Mouse (Mus musculus): ENCODE measurements at regions not wholly inside any gene's neighbourhood (a gene's known extent, or its start where the extent isn't known, plus 50 kb on each side); places are given as distances from the start of the nearest gene placed in this dataset.
"Not testable (repeated sequence)": the region's sequence is repeated elsewhere in the genome, so short reads cannot be mapped to it uniquely, and the experiment has no call there.

DNA sequence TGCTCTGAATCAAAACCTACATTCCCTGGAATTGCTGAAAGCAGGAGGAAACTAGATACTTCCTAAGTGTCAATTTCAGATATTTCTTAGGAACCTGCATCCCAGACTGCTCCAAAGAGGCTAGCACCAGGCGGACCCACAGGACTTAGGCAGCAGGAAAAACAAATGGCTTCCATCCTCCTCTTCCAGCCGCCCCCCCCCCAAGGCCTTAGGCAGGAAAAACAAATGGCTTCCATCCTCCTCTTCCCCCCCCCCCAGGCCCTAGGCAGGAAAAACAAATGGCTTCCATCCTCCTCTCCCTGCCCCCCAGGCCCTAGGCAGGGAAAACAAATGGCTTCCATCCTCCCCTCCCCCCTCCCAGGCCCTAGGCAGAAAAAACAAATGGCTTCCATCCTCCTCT is 64.5 kb upstream of the Nap1l2 start:
- no peak for DNase-seq

DNA sequence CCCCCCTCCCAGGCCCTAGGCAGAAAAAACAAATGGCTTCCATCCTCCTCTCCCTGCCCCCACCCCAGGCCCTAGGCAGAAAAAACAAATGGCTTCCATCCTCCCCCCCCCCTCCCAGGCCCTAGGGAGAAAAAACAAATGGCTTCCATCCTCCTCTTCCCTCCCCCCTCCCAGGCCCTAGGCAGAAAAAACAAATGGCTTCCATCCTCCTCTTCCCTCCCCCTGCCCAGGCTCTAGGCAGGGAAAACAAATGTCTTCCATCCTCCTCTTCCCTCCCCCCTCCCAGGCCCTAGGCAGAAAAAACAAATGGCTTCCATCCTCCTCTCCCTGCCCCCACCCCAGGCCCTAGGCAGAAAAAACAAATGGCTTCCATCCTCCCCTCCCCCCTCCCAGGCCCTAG is 65.0 kb upstream of the Nap1l2 start:
- DNase-seq: not testable (repeated sequence)

DNA sequence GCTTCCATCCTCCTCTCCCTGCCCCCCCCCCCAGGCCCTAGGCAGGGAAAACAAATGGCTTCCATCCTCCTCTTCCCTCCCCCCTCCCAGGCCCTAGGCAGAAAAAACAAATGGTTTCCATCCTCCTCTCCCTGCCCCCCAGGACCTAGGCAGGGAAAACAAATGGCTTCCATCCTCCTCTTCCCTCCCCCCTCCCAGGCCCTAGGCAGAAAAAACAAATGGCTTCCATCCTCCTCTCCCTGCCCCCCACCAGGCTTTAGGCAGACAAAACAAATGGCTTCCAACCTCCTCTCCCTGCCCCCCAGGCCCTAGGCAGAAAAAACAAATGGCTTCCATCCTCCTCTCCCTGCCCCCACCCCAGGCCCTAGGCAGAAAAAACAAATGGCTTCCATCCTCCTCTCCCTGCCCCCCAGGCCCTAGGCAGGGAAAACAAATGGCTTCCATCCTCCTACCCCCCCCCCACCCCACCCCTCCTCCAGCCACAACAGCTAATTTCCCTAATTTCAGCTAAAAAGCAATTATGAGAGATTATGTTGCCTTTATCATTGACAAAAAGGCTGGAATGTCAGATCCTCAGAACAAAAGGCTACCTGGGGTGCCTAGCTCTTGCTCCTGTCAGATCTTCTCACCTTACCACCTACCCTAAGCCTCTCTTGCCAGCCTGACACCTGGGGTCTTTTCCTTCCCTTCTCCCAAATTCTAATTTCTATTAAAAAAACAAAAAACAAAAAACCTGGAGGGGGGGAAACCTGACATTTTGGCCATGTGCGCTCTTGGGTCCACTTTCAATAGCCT is 65.8 kb upstream of the Nap1l2 start:
- not testable (repeated sequence) for DNase-seq

DNA sequence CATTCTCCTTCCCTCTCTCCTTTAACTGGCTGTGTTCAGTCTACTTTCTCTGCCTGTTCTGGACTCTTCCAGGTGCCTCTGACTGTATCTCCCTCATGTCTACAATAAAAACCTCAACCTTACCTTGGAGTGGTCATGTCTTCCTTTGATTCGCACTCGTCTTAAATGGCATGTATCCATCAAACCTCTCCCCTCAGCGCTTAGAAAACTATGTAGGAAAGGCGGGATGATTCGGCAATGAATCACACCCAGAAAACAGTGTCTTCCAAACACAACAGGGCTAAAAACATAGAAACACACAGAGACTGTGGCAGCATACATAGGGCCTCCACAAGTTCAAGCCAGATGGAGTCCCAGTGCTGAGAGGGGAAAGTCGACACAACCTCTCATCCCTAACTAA is 66.4 kb upstream of the Nap1l2 start:
- DNase-seq: no peak

DNA sequence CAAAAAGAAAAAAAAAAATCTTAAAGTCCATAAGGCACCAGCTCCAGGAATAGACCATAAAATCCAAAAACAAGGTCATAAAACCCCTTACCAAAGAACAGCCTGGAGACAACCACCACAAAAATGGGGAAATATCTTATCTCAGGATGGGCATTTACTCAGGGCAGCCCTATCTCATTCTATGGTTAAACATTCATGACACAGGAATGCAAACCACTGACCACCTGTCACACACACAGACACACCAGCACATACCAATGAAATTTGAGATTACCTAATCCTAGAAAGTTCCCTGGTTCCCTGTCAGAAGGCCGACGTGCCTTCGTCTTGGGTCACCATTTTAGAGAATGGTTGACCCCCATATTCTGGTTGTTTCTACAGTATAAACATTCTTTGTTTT is 66.3 kb upstream of the Cdx4 start:
- DNase-seq: no peak

DNA sequence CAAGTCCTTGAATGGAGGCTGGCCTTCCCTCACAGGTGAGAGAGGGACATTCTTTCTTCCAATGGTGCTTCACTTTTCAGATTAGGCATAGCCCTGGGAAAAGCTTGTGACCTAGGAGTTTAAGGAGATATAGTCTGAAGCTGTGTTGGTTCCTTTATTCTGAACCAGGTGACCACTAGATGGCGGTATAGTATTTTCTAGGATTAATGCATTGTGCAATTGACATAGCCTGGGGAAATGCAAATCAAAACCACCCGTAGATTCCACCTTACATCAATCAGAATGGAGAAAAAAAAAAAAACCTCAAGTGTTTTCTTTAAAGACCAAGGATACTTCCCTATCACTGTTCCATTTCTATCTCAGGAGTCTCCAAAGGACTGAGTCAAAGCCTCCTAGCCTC is 61.3 kb upstream of the Cdx4 start:
- DNase-seq: peak; percentile 9
